Mouse (Mus musculus) limb, embryonic 12.5 days (tissue): ENCODE data around the gene Zic2. TPM values are rescaled to one million over a fixed set of nuclear protein-coding genes. Genes with fewer than 3 reads are reported as not detected.
A peak's percentile ranks its signal among the peaks of the same experiment; 100 is the strongest.

Source experiments
- ATAC-seq: fragments of 200-750 bp; cut with Nextera tagmentation; 2 replicates; pipeline ENCODE4 v1.8.0; 2017; ENCODE audit warnings: low read depth, moderate TSS enrichment; ENCODE audit not compliant: insufficient number of reproducible peaks, insufficient read depth, low FRiP score, low TSS enrichment
- H3K27ac ChIP-seq: fragments of 300-500 bp; sonication (generic); 2 replicates; pipeline ENCODE4 v1.5.1; 2016; ENCODE audit warnings: mild to moderate bottlenecking, moderate library complexity
- H3K27me3 ChIP-seq: fragments of 300-500 bp; sonication (generic); 2 replicates; pipeline ENCODE4 v1.6.1; 2016; ENCODE audit warnings: mild to moderate bottlenecking, moderate library complexity
- H3K36me3 ChIP-seq: fragments of 300-500 bp; sonication (generic); 2 replicates; pipeline ENCODE4 v1.6.1; 2016; ENCODE audit warnings: mild to moderate bottlenecking, moderate library complexity
- H3K4me1 ChIP-seq: fragments of 300-500 bp; sonication (generic); replicated peaks from 2 replicates; pipeline ENCODE4 v1.6.1; 2016
- H3K4me2 ChIP-seq: fragments of 300-500 bp; sonication (generic); 2 replicates; pipeline ENCODE4 v1.6.1; 2016; ENCODE audit warnings: mild to moderate bottlenecking, moderate library complexity
- H3K4me3 ChIP-seq: fragments of 300-500 bp; sonication (generic); replicated peaks from 2 replicates; pipeline ENCODE4 v1.5.1; 2016; ENCODE audit warnings: mild to moderate bottlenecking
- H3K9ac ChIP-seq: fragments of 300-500 bp; sonication (generic); replicated peaks from 2 replicates; pipeline ENCODE4 v1.6.1; 2016; ENCODE audit warnings: mild to moderate bottlenecking, moderate library complexity
- H3K9me3 ChIP-seq: fragments of 300-500 bp; sonication (generic); 2 replicates; pipeline ENCODE4 v1.6.1; 2016; ENCODE audit warnings: mild to moderate bottlenecking, moderate library complexity
- WGBS: fragments of 180-500 bp; shearing (Covaris S2); methylation state at CpG from one replicate; pipeline ENCODE4 v1.1.7; 2016; 5-methylcytosine and 5-hydroxymethylcytosine counted together
- polyA plus RNA-seq: library from polyadenylated mRNA; unstranded; fragments of >200 nt; fragmentation: Nextera tagmentation; extraction: Ambion mirVana; gene quantifications from 2 replicates; pipeline ENCODE4 v1.2.1, GENCODE M21; 2016

Gene Zic2
- polyA plus RNA-seq, 1 experiment from 2014 or later: 8.0 TPM

DNA sequence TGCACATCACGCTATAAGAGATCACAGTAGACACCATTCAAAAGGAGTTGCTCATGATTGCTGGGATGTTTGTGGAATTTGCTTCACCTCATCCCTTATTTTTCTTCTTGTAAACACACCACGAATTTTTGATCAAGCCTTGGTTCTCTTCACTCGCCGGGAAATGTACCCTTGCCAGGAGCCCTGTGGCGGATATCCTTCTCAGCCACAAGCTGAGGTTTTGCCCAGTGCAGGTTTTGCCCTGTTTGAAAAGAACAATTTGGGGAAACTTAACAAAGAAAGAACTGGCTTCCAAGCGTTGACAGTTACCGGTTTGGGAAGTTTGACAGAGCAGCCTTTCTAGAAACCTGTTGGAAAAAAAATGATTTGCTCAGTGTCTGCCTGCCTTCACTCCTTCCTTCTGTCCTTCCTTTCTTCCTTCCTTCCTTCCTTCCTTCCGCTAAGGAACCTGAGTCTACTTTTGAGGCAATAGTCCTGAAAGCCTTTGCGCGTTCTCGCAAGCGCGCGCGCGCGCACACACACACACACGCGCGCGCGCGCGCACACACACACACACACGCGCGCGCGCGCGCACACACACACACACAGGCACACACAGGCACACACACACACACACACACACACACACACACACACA lies 3.7 kb upstream of the Zic2 start:
- Histone ChIP-seq H3K4me2 (peak overlapping the region; percentile 81), H3K36me3 (no peaks in the 10 kb centered on the region), H3K27ac (no peak overlapping the region), H3K4me3 (peak overlapping the region; percentile 16; the same call in 1 of the 2 replicates), H3K9me3 (no peaks in the 10 kb centered on the region), H3K4me1 (peaks cover 41% of the 10 kb centered on the region), H3K9ac (no peak overlapping the region), H3K27me3 (peaks cover 75% of the 10 kb centered on the region)
- no peak for ATAC-seq
- 20% methylated on average over 18 of the region's 31 CpGs for WGBS

DNA sequence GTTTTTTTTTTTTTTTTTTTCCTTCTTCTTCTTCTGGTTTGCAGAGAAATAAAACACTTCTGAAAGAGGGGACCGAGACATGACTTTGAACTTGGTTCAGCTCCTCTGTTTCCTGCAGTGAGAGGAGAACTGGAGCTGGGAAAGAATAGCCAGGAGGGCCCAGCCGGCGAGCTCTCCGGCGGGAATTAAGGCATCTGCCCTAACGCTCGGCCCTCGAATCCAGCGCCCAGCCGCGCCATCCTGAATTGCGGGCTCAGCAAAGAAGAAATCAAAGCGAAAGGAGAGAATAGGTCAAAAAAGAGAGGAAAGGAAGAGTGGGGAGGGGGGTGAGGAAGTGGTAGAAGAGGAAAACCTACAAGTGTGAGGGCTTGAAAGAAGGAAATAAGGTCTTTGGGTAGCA lies 3.1 kb upstream of the Zic2 start:
- 1% methylated on average over 13 of the region's 13 CpGs for WGBS
- H3K4me2 ChIP-seq: peak overlapping the region; percentile 81
- H3K4me3 ChIP-seq: 0 out of 2 replicates have a peak overlapping the region, but pooled peaks have one; percentile 16
- peaks cover 41% of the 10 kb centered on the region for H3K4me1 ChIP-seq
- H3K27me3 ChIP-seq: peaks cover 70% of the 10 kb centered on the region
- H3K36me3 ChIP-seq: no peaks in the 10 kb centered on the region
- no peaks in the 10 kb centered on the region for H3K9me3 ChIP-seq
- peak overlapping the region; percentile 46; the same call in 1 of the 2 replicates for H3K9ac ChIP-seq
- H3K27ac ChIP-seq: peak overlapping the region; percentile 32; the same call in 1 of the 2 replicates
- ATAC-seq: no peak

DNA sequence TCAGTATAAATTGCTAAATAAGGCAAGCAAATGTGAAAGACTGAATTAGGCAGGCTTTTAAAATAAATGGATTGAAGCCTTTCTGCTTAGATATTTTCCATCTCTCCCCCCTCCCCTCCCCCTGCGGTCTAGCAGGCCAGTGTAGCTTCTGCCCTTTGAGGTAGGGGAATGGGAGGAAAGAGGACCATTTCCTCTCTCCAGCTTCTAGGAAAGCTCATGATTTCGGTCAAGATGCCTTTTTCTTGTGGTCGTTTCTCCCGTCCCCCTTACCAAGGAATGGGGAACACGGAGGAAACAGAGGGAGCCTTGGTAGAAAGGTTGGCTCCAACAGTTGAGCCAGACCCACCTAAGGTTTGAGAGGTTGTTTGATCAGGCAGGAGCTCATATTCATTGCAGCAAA lies 2.6 kb upstream of the Zic2 start:
- Histone ChIP-seq H3K4me2 (peak overlapping the region; percentile 81), H3K9me3 (no peaks in the 10 kb centered on the region), H3K4me1 (peaks cover 41% of the 10 kb centered on the region), H3K27me3 (peaks cover 69% of the 10 kb centered on the region), H3K27ac (no peak overlapping the region), H3K36me3 (no peaks in the 10 kb centered on the region), H3K9ac (no peak overlapping the region), H3K4me3 (peak overlapping the region; percentile 78)
- ATAC-seq: no peak
- 2% methylated on average over 5 of the region's 5 CpGs for WGBS

DNA sequence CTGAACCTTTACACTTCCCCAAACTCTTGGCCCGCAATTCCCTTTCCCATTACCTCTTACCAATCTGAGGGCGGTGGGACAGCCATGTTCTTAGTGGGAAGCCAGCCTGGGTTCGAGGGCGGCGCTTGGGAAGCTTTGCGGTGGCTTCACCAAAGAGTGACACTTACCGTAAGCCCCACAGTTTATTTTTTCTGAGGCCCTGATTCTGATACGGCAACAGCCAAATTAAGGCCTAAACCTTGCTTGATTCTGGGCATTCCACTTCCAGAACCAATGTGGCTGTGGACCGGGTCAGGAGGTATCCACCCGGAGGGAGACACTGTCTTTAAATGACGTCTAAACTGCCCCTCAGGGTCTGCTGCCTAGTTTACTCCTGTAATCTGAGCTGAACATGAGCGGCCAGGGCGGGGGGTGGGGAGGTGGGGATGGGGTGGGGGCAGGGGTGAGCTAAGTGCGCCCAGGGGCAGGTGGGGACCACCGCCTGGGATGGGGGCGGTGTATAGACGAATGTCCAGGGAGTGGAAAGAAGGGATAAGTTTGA lies 2.0 kb upstream of the Zic2 start:
- Histone ChIP-seq H3K4me1 (peaks cover 41% of the 10 kb centered on the region), H3K4me3 (peak overlapping the region; percentile 78), H3K4me2 (peak overlapping the region; percentile 81), H3K36me3 (no peaks in the 10 kb centered on the region), H3K9me3 (no peaks in the 10 kb centered on the region), H3K27ac (peak overlapping the region; percentile 99), H3K27me3 (peaks cover 67% of the 10 kb centered on the region), H3K9ac (no peak overlapping the region; the same call in 1 of the 2 replicates)
- WGBS: under 1% methylated on average over 17 of the region's 17 CpGs
- ATAC-seq: peak; percentile 4; the same call in 1 of the 2 replicates

DNA sequence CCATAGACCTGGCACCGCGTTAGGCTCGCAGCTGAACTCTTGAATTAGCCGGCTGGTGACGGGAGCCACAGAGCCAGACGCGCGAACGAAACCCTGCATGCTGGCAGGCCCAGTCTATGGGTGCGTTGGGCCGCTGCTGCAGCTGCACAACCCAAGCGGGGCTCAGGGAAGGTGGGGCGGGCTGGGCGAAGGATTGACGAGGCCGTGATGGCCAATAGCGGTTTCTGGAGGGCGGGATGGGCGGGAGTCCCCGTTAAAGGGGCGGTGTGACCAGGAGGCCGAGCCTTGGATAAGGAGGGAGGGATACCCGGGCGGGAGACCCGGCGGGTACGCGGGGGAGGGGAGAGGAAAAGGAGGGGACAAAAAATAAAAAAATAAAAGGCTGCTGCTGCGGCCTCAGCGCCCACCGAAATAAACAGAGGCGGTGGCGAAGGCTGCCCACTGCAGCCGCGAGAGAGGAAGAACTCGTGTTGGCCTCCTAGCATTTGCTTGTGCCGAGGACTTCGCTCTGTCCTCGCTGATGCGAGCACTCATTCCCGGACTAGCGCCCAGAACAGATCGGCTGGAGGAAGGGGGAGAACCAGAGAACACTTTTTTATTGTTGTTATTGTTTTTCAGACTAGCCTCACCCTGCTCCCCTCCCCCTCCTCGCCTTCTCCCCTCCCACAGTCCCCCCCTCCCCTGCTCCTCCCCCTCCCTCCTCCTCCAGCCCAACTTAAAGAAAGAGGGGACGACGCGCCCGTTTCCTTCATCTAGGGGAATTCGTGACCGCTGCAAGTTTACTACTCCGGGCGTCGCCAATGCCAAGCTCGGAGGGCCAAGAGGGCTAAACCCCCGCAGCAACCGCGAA lies 969 bp upstream of the Zic2 start:
- WGBS: under 1% methylated on average over 56 of the region's 57 CpGs
- ATAC-seq: peak; percentile 85
- Histone ChIP-seq H3K27me3 (peaks cover 65% of the 10 kb centered on the region), H3K27ac (peak overlapping the region; percentile 99), H3K9me3 (no peaks in the 10 kb centered on the region), H3K4me1 (peaks cover 39% of the 10 kb centered on the region), H3K9ac (peak overlapping the region; percentile 96), H3K4me3 (peak overlapping the region; percentile 78), H3K4me2 (peak overlapping the region; percentile 81), H3K36me3 (no peaks in the 10 kb centered on the region; the same call in 1 of the 2 replicates)

DNA sequence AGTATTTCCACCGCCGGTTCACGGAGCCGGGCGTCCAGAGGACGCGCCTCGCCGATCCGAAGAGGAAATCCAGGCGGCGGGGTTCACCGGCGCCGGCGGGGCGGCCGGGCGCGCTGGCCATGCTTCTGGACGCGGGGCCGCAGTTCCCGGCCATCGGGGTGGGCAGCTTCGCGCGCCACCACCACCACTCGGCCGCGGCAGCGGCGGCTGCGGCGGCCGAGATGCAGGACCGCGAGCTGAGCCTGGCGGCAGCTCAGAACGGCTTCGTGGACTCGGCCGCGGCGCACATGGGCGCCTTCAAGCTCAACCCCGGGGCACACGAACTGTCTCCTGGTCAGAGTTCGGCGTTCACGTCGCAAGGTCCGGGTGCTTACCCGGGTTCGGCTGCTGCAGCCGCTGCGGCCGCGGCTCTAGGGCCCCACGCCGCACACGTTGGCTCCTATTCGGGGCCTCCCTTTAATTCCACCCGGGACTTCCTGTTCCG lies 364 bp downstream of the Zic2 start:
- no peaks in the 10 kb centered on the region; the same call in 1 of the 2 replicates for H3K36me3 ChIP-seq
- H3K27me3 ChIP-seq: peaks cover 68% of the 10 kb centered on the region
- peak overlapping the region; percentile 99 for H3K27ac ChIP-seq
- H3K4me2 ChIP-seq: peak overlapping the region; percentile 81
- WGBS: under 1% methylated on average over 65 of the region's 65 CpGs
- H3K9me3 ChIP-seq: no peaks in the 10 kb centered on the region
- H3K9ac ChIP-seq: peak overlapping the region; percentile 96
- H3K4me3 ChIP-seq: peak overlapping the region; percentile 78
- no peak for ATAC-seq
- H3K4me1 ChIP-seq: peaks cover 38% of the 10 kb centered on the region

DNA sequence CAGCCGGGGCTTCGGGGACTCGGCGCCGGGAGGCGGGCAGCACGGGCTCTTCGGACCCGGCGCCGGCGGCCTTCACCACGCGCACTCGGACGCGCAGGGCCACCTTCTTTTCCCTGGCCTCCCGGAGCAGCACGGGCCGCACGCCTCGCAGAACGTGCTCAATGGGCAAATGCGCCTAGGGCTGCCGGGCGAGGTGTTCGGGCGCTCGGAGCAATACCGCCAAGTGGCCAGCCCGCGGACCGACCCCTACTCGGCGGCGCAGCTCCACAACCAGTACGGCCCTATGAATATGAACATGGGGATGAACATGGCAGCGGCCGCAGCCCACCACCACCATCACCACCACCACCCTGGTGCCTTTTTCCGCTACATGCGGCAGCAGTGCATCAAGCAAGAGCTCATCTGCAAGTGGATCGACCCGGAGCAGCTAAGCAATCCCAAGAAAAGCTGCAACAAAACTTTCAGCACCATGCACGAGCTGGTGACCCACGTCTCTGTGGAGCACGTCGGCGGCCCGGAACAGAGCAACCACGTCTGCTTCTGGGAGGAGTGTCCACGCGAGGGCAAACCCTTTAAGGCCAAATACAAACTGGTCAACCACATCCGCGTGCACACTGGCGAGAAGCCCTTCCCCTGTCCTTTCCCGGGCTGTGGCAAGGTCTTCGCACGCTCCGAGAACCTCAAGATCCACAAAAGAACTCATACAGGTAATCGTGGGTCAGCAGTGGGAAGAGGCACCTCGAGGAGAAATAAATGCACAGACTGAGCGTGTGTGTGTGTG lies 996 bp downstream of the Zic2 start:
- under 1% methylated on average over 62 of the region's 62 CpGs for WGBS
- peaks cover 43% of the 10 kb centered on the region for H3K4me1 ChIP-seq
- ATAC-seq: no peak
- no peaks in the 10 kb centered on the region; the same call in 1 of the 2 replicates for H3K36me3 ChIP-seq
- peaks cover 68% of the 10 kb centered on the region for H3K27me3 ChIP-seq
- peak overlapping the region; percentile 96 for H3K9ac ChIP-seq
- H3K9me3 ChIP-seq: no peaks in the 10 kb centered on the region
- H3K4me2 ChIP-seq: peak overlapping the region; percentile 81
- peak overlapping the region; percentile 78 for H3K4me3 ChIP-seq
- peak overlapping the region; percentile 99 for H3K27ac ChIP-seq

DNA sequence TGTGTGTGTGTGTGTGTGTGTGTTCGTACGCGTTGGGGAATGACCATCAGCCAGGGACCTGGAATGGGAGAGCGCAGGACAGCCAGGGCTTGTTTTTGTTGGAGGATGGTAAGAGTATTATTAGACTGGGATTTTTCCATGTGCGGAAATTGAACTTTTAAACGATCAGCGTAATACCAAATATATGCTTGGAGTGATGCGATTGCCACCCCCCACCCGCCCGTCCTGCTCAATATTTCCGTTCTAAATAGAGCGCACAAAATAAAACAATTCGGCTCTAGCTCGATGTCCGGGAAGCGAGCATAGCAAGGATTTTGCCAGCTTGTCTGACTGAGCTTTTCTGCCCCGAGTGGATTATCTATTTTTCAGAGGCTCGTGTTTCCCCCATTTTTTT lies 1.6 kb downstream of the Zic2 start:
- no peaks in the 10 kb centered on the region; the same call in 1 of the 2 replicates for H3K36me3 ChIP-seq
- H3K4me1 ChIP-seq: peaks cover 43% of the 10 kb centered on the region
- H3K27me3 ChIP-seq: peaks cover 66% of the 10 kb centered on the region
- WGBS: under 1% methylated on average over 18 of the region's 18 CpGs
- H3K9me3 ChIP-seq: no peaks in the 10 kb centered on the region
- H3K9ac ChIP-seq: peak overlapping the region; percentile 96
- no peak for ATAC-seq
- H3K4me2 ChIP-seq: peak overlapping the region; percentile 81
- peak overlapping the region; percentile 99 for H3K27ac ChIP-seq
- H3K4me3 ChIP-seq: peak overlapping the region; percentile 78

DNA sequence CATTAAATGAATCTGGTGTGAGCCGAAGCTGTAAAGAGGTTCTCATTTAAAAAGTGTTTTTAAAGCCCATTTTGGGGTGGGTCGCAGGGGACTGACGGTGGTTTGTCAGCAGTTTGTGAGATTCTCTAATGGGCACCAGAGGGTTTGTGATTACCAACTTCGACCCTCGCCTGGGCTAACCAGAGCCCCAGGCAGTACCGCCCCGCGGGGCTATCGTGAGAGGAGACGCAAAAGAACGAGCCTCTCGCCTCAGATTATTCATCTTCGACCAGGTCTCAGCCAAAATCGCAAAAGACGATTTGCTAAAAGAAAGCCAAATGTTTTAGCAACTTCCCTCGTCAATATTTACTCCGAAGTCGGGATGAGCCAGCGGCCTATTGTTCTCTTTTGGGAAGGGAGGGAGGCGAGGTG lies 2.0 kb downstream of the Zic2 start:
- WGBS: under 1% methylated on average over 20 of the region's 20 CpGs
- H3K4me2 ChIP-seq: peak overlapping the region; percentile 81
- H3K9me3 ChIP-seq: no peaks in the 10 kb centered on the region
- peak overlapping the region; percentile 78 for H3K4me3 ChIP-seq
- peaks cover 45% of the 10 kb centered on the region for H3K4me1 ChIP-seq
- no peaks in the 10 kb centered on the region; the same call in 1 of the 2 replicates for H3K36me3 ChIP-seq
- H3K27me3 ChIP-seq: peaks cover 67% of the 10 kb centered on the region
- peak overlapping the region; percentile 96 for H3K9ac ChIP-seq
- ATAC-seq: no peak
- peak overlapping the region; percentile 99 for H3K27ac ChIP-seq

DNA sequence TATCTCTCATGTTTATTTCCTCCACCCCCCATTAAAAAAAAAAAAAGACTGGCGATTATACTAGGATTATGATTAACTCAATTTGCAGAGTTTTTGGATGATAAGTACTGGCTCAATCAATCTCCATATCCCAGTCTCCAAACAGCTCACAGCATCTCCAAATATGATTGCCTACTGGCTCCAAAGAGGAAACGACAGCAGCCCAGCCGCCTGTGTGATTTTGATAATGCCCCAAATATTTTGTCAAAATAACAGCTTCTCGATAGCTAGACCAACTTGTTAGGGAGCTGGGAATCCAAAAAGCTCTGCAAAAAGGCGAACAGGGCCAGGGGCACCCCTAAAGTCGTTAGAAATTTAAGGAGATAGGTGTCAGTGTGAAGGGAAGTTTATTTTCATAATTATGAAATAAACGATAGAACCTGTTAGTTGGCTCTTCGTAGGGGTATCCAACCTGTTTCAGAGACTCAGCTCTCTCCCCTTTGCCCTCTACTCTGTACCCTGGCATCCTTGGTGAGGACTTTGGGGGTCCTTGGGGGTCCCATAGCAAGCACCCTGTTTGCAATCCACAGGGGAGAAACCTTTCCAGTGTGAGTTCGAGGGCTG lies 2.8 kb downstream of the Zic2 start:
- peaks cover 52% of the 10 kb centered on the region for H3K4me1 ChIP-seq
- WGBS: 3% methylated on average over 9 of the region's 9 CpGs
- peak overlapping the region; percentile 78 for H3K4me3 ChIP-seq
- H3K4me2 ChIP-seq: peak overlapping the region; percentile 81
- no peaks in the 10 kb centered on the region; the same call in 1 of the 2 replicates for H3K36me3 ChIP-seq
- H3K9me3 ChIP-seq: no peaks in the 10 kb centered on the region
- H3K9ac ChIP-seq: peak overlapping the region; percentile 96
- no peak for ATAC-seq
- peaks cover 71% of the 10 kb centered on the region for H3K27me3 ChIP-seq
- H3K27ac ChIP-seq: peak overlapping the region; percentile 79
